Mouse (Mus musculus): ENCODE measurements around the gene Ocrl.

The Ocrl gene

GRCm38 (mm10) chrX:47977078-47977477 lies 64.9 kb downstream of the Ocrl start:
- no peak for DNase-seq (ENCODE audit: low read depth, low spot score)

DNA sequence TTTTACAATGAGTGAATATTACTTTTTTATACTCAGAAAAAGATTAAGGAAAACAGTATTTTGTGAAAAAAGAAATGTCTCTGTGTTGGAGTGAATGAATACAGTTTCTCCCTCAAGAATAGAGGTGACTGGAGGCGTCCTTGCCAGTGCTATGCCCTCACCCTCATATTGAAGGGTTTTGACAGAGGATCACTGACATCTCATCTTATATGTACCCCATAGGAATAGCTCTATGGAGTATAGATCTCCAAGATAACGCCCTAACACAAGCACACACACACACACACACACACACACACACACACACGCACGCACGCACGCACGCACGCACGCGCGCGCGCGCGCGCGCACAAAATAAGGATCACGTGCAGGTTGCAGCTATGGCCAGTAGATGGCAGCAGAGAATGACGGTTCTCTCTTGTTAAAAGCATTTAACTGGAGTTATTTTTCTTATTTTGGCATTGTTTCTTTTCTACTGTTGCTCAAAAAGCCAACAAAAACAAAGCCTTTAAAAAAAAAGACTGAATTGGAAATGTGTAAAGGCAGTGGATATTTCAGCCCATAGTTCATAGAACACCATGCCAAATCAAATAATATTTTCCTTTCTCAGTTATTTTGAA lies 72.9 kb downstream of the Ocrl start:
- DNase-seq (ENCODE audit: low read depth, low spot score): no peak

GRCm38 (mm10) chrX:47988024-47988423 lies 75.8 kb downstream of the Ocrl start:
- DNase-seq (ENCODE audit: low read depth, low spot score): no peak

DNA sequence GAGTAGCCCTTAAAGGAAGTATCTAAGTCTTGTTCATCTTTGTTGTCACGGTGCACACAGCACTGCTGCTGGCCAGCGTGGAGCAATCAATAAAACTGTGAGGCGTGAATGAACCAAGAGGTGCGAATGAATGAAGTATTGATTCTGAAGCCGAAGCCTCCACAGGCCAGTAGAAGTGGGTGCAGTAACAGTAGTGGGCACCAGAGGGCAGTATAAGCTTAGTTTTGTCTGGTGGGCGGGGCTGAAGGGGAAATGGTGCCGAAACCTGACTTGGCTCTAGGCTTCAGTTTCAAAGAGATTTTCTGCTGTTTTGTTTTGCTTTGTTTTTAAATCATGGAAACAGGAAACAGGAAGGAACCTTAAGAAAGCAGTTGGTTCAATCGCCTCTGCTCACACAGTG lies 80.4 kb downstream of the Ocrl start:
- peak; percentile 16 for DNase-seq (ENCODE audit: low read depth, low spot score)

DNA sequence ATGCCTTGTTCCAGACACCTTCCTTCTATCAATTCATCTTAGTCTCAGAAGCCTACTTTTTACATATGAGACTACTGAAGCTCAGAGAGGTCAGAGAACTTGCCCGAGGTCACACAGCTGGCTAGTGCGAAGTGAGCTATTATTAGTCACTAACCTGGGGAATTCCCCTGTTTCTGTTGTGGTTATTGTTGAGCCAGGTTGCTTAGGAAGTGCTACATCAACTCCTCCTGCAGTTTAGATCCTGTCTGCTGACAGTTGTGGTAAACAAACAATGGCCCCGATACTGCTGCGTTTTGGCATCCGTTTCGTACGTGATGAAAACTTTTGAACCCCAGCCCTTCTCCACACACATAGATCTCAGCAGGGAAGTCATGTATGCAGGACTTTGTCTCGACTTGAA lies 86.2 kb downstream of the Ocrl start:
- DNase-seq (ENCODE audit: low read depth, low spot score): no peak

- no peak for DNase-seq (ENCODE audit: low read depth, low spot score)
These were observed 89.0 kb downstream of the Ocrl start for GRCm38 (mm10) chrX:48001151-48001550.

GRCm38 (mm10) chrX:48004786-48005185 lies 92.6 kb downstream of the Ocrl start:
- DNase-seq (ENCODE audit: low read depth, low spot score): no peak

DNA sequence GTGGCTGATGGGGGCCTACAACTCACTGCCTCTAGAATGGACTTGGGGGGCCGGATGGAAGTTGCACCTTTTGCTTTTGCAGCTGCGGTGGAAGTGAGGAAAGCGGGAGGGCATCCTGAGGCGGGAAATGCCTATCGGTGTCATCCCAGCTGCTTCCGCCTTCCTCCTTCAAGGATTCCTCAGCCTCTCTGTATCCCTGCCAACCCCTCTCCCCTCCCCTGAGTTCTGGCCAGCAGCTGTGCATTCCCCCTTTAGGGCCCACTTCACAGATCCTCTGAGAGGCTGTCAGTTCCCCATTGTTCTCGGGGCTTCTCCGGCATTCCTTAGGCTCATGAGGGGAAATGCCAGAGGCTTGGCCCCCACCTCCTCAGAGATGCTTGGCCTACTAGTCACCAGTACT lies 93.9 kb downstream of the Ocrl start:
- DNase-seq (ENCODE audit: low read depth, low spot score): no peak

DNA sequence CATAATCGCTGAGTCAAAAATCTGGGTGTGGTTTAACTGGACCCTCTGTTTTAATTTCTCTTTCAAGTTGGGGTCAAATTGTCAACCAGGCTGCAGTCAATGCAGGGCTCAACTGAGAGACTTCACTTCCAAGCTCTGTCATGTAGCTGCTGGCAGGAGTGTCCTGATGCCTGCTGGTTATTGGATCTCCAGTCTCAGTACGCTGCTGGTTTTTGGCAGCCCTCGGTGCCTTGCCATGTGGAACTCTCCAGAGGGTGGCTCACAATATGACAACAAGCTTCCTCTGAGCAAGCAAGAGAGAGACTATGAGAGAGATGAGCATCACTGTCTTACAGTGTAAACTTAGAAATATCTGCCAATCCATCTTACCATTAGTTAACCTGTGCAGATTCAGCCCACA lies 99.5 kb downstream of the Ocrl start:
- DNase-seq (ENCODE audit: low read depth, low spot score): no peak
